Mouse (Mus musculus) kidney, embryonic 16.5 days (tissue): ENCODE measurements around the gene Eif3k. TPM values are rescaled to one million over a fixed set of nuclear protein-coding genes. Genes with fewer than 3 reads are reported as not detected.

Experiments
- polyA plus RNA-seq: library from polyadenylated mRNA; unstranded; fragments of >200 nt; fragmentation: Nextera tagmentation; extraction: Ambion mirVana; gene quantifications from 2 replicates; pipeline ENCODE4 v1.2.1, GENCODE M21; 2015

Gene Eif3k
- polyA plus RNA-seq, 1 experiment from 2014 or later = 407 TPM

Other genes with a start within 250 kb of the Eif3k start
- 141 and 143 TPM in 2 replicates for gene Mrps12, start 240.0 kb downstream of the Eif3k start, polyA plus RNA-seq
- 32.8 and 34.2 TPM in 2 replicates for gene Sars2, start 239.9 kb downstream of the Eif3k start, polyA plus RNA-seq
- not detected in 2 replicates for gene Ccer2, start 225.7 kb downstream of the Eif3k start, polyA plus RNA-seq
- gene Sirt2, start 215.1 kb downstream of the Eif3k start, polyA plus RNA-seq = 67.3 and 75.0 TPM in 2 replicates
- 48.5 and 53.2 TPM in 2 replicates for gene Nfkbib, start 214.4 kb downstream of the Eif3k start, polyA plus RNA-seq
- gene Rinl, start 192.9 kb downstream of the Eif3k start, polyA plus RNA-seq = 7.0 and 7.7 TPM in 2 replicates
- gene Hnrnpl, start 173.3 kb downstream of the Eif3k start, polyA plus RNA-seq = 204 and 224 TPM in 2 replicates
- 198 and 214 TPM in 2 replicates for gene Ech1, start 156.6 kb downstream of the Eif3k start, polyA plus RNA-seq
- gene Lgals4, start 148.0 kb downstream of the Eif3k start, polyA plus RNA-seq = 10.8 and 12.8 TPM in 2 replicates
- gene Lgals7, start 118.0 kb downstream of the Eif3k start, polyA plus RNA-seq = 1.3 and 2.3 TPM in 2 replicates
- 0.59 and 0.74 TPM in 2 replicates for gene Capn12, start 100.4 kb downstream of the Eif3k start, polyA plus RNA-seq
- gene Actn4, start 19.5 kb downstream of the Eif3k start, polyA plus RNA-seq = 360 and 374 TPM in 2 replicates
- gene Map4k1, start 186 bp upstream of the Eif3k start, polyA plus RNA-seq = 9.7 and 10.1 TPM in 2 replicates
- gene Ryr1, start 143.3 kb upstream of the Eif3k start, polyA plus RNA-seq = 0.97 and 1.4 TPM in 2 replicates
- 0.66 and 0.84 TPM in 2 replicates for gene Rasgrp4, start 153.0 kb upstream of the Eif3k start, polyA plus RNA-seq
- 20.0 and 20.4 TPM in 2 replicates for gene Fam98c, start 174.4 kb upstream of the Eif3k start, polyA plus RNA-seq
- gene Ggn, start 188.3 kb upstream of the Eif3k start, polyA plus RNA-seq = 0.94 and 1.0 TPM in 2 replicates
- gene Spred3, start 188.5 kb upstream of the Eif3k start, polyA plus RNA-seq = 3.4 and 4.6 TPM in 2 replicates
- gene Psmd8, start 198.8 kb upstream of the Eif3k start, polyA plus RNA-seq = 270 and 282 TPM in 2 replicates
- gene Catsperg1, start 232.2 kb upstream of the Eif3k start, polyA plus RNA-seq = 0.63 and 1.2 TPM in 2 replicates